Mouse (Mus musculus): Measurements from ENCODE around the gene Lag3.

- TF ChIP-seq CTCF (IDR thresholded peaks at IDR 0.05; ENCODE audit: control insufficient read depth, insufficient read depth, low read length) (no peak), POLR2A (IDR thresholded peaks at IDR 0.05; ENCODE audit: borderline replicate concordance, control insufficient read depth, low read depth, low read length) (no peak)
These were observed 53.5 kb downstream of the Lag3 start for GRCm38 (mm10) chr6:124857840-124858530.

Data from bone marrow, adult 2 months (tissue).